Mouse (Mus musculus) heart, embryonic 14.5 days (tissue): ENCODE measurements around the gene Trp53tg5. TPM values are rescaled to one million over a fixed set of nuclear protein-coding genes. Genes with fewer than 3 reads are reported as not detected.
A peak's percentile ranks its signal among the peaks of the same experiment; 100 is the strongest.

Source experiments
- ATAC-seq: fragments of 200-750 bp; cut with Nextera tagmentation; 2 replicates; pipeline ENCODE4 v1.8.0; 2017; ENCODE audit warnings: low read depth, moderate TSS enrichment; ENCODE audit not compliant: insufficient number of reproducible peaks, insufficient read depth, low FRiP score
- H3K27ac ChIP-seq, 2 experiments: fragments of 200-500 bp in 1 of 2; fragments of 300-500 bp in 1 of 2; sonication (generic) in 1 of 2; replicated peaks in 1 of 2; 2 replicates each; pipeline ENCODE4 v1.5.1; 2012 to 2014; ENCODE audit warnings: low read depth in 2 of 2, low read length in 2 of 2, control low read depth in 1 of 2, mild to moderate bottlenecking in 1 of 2, mixed read lengths in 1 of 2; ENCODE audit not compliant: control insufficient read depth in 1 of 2, insufficient read depth in 1 of 2
- H3K27me3 ChIP-seq: fragments of 300-500 bp; sonication (generic); 2 replicates; pipeline ENCODE4 v1.6.1; 2014; ENCODE audit warnings: mild to moderate bottlenecking, low read length, control low read depth; ENCODE audit not compliant: control insufficient read depth, insufficient read depth
- H3K36me3 ChIP-seq: fragments of 300-500 bp; sonication (generic); 2 replicates; pipeline ENCODE4 v1.6.1; 2014; ENCODE audit warnings: mild to moderate bottlenecking, control low read depth, low read length, mixed read lengths; ENCODE audit not compliant: control insufficient read depth, insufficient read depth
- H3K4me1 ChIP-seq, 2 experiments: fragments of 200-500 bp in 1 of 2; fragments of 300-500 bp in 1 of 2; sonication (generic) in 1 of 2; 2 replicates each; pipeline ENCODE4 v1.6.1; 2012 to 2014; ENCODE audit warnings: low read length in 2 of 2, control low read depth in 1 of 2, mixed read lengths in 1 of 2; ENCODE audit not compliant: control insufficient read depth in 2 of 2, insufficient read depth in 2 of 2
- H3K4me2 ChIP-seq: fragments of 300-500 bp; sonication (generic); 2 replicates; pipeline ENCODE4 v1.6.1; 2014; ENCODE audit warnings: mild to moderate bottlenecking, low read length
- H3K4me3 ChIP-seq, 2 experiments: fragments of 200-500 bp in 1 of 2; fragments of 300-500 bp in 1 of 2; sonication (generic) in 1 of 2; 2 replicates each; pipeline ENCODE4 v1.5.1; 2012 to 2014; ENCODE audit warnings: low read length in 2 of 2, mild to moderate bottlenecking in 2 of 2, control low read depth in 1 of 2, low read depth in 1 of 2, moderate library complexity in 1 of 2; ENCODE audit not compliant: control insufficient read depth in 1 of 2, insufficient read depth in 1 of 2
- H3K9ac ChIP-seq: fragments of 300-500 bp; sonication (generic); 2 replicates; pipeline ENCODE4 v1.6.1; 2014; ENCODE audit warnings: mild to moderate bottlenecking, low read length
- H3K9me3 ChIP-seq: fragments of 300-500 bp; sonication (generic); 2 replicates; pipeline ENCODE4 v1.6.1; 2016; ENCODE audit warnings: low read length, control low read depth; ENCODE audit not compliant: control insufficient read depth
- WGBS: fragments of 180-500 bp; shearing (Covaris S2); extraction: QIAGEN DNeasy Blood & Tissue Kit; methylation state at CpG from one replicate; pipeline ENCODE4 v1.1.7; 2014; 5-methylcytosine and 5-hydroxymethylcytosine counted together
- polyA plus RNA-seq: library from polyadenylated mRNA; unstranded; fragments of >200 nt; fragmentation: Nextera tagmentation; extraction: Ambion mirVana; gene quantifications from 2 replicates; pipeline ENCODE4 v1.2.1, GENCODE M21; 2014

Trp53tg5 gene
- polyA plus RNA-seq, 1 experiment from 2014 or later: not detected

DNA sequence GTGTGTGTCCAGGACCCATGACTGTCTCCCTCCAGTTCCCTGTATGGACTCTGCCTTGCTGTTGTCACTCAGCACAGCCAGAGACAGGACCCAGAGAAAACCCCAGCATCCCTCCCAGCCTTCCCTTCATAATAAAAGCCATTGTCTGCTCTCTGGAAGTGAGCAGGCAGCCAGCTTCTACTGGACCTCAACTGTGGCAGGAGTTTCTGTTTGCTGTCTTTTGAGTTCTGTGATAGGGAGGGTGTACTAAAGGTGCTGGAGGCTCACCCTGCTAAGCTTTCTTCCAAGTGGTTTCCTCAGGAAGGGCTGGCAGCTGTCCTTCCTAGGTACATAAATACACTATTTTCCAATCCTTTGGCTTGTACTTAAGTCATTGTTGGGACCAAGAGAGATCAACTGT is 8.4 kb downstream of the Trp53tg5 start:
- Histone ChIP-seq H3K4me3 (no peak overlapping the region), H3K9ac (no peak overlapping the region), H3K36me3 (peaks cover 55% of the 10 kb centered on the region), H3K4me1 (peaks cover 3 to 5% of the 10 kb centered on the region in 2 experiments; a peak in 3 of 4 replicates), H3K4me2 (no peak overlapping the region), H3K9me3 (no peaks in the 10 kb centered on the region), H3K27ac (no peak overlapping the region), H3K27me3 (no peaks in the 10 kb centered on the region)
- ATAC-seq: no peak

DNA sequence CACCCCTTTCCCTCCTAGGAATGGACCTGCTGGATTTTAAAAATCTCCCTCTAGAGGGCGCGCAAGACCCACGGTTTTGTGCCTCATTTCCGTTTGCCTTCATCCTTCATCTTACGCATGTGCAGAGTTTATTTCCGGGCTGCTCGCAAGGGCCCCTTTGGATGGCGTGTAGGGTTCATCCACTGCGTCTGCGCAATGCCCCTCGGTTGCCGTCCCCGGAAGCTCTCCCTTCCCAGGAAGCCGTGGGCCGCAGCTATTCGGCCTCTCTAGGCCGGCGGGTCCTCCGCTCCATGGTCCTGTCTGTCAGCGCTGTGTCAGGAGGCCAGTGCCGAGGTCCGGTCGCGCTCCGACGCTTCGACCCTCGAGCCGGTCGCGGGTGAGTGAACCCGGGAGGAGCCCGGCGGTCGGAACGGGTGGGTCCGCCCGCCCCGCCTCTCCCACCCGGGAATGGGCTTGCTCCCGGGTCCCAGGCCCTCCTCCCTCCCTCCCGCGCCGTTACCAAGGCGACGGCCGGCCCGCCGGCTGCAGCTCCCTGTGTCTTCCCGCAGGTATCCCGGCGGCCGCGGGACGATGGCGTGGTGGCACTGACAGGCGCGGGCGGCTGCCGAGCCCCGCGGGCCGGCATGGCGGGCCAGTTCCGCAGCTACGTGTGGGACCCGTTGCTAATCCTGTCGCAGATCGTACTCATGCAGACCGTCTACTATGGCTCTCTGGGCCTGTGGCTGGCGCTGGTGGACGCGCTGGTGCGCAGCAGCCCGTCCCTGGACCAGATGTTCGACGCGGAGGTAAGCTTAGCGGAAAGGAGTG is 12.6 kb downstream of the Trp53tg5 start, which contains the start of gene Gm20458:
Gene Gm20458 (plus strand): TSS at position 223 of the 807 bp plus-strand sequence.
- Histone ChIP-seq H3K9me3 (no peaks in the 10 kb centered on the region), H3K9ac (peak within 1 kb of the TSS; percentile 75), H3K36me3 (peaks cover 35% of the 10 kb centered on the region), H3K27ac (peak within 1 kb of the TSS in 1 of 2 experiments; percentile 59; a peak in 3 of 4 replicates), H3K27me3 (no peaks in the 10 kb centered on the region), H3K4me2 (peak within 1 kb of the TSS; percentile 84), H3K4me1 (peaks cover 9 to 15% of the 10 kb centered on the region in 2 experiments), H3K4me3 (peak within 1 kb of the TSS; percentile 71 to 79)
- WGBS: under 1% methylated on average over 75 of the region's 79 CpGs
- ATAC-seq: peak; percentile 98

DNA sequence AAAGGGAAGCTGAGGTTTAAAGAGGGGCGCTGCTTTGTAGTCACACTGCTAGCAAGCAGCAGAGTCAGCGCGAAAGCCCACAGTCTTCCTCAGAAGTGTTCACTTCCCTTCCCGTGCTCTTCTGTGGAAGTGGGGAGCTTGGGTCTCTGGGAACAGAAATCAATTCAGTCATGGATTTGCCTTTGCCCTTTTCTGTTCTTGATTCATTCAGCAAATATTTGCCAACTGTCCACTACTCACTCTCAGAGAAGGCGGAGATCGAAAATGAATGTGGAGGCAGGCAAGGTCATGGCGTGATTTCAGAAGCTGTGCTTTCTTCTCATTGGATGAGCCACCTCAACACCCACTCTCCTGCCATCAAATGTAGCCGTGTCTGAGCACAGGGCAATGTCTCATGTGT is 15.0 kb downstream of the Trp53tg5 start:
- Histone ChIP-seq H3K27ac (no peak overlapping the region), H3K4me2 (no peak overlapping the region), H3K4me1 (peaks cover 25 to 39% of the 10 kb centered on the region in 2 experiments), H3K4me3 (no peak overlapping the region), H3K27me3 (no peaks in the 10 kb centered on the region), H3K36me3 (peaks cover 11% of the 10 kb centered on the region), H3K9ac (no peak overlapping the region), H3K9me3 (no peaks in the 10 kb centered on the region)
- no peak for ATAC-seq
- WGBS: 84% methylated on average over 8 of the region's 8 CpGs

DNA sequence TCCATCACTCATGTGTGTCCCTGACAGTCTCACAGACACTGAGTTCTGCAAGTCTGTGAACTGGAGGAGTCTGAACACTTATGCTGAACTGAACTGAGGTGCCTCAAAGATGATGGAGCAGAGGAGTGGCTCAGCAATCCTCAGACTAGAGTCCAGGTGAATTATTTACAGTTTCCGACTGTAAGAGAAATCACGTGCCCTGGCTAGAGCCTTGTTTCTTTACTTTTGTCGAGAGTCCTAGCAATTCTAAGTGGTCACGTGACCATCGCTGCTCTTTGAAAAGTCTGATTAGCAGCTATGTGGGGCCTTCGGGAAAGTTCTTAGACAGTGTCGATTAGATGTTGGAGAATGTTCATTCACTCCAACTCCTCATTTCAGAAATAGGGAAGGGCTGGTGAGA is 15.6 kb downstream of the Trp53tg5 start:
- no peaks in the 10 kb centered on the region for H3K9me3 ChIP-seq
- 54% methylated on average over 7 of the region's 7 CpGs for WGBS
- no peaks in the 10 kb centered on the region for H3K27me3 ChIP-seq
- H3K9ac ChIP-seq: no peak overlapping the region
- H3K4me3 ChIP-seq: no peak overlapping the region
- H3K27ac ChIP-seq: no peak overlapping the region
- no peak overlapping the region for H3K4me2 ChIP-seq
- peaks cover 30 to 45% of the 10 kb centered on the region in 2 experiments for H3K4me1 ChIP-seq
- peaks cover 5% of the 10 kb centered on the region for H3K36me3 ChIP-seq
- ATAC-seq: no peak

DNA sequence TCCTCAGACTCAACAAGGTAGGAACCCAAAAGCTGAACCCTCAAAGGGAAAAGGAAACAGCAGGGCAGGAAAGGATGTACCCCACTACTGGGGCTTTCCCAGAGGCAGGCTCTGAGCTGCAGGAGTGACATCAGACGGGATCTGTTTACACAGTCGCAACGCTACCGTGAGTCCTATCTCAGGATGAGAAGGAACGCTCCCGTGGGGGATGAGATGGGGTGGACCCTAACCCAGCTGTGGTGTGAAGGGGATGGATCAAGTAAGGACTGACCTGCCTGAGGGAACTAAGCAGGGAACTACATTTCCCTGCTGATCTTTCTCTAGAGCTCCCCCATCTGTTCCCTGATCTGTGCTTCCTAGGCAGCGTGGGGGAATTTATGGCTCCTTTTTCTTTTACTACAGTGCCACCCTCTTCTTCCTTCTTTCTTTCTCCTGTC is 16.6 kb downstream of the Trp53tg5 start, which contains the start of gene Sys1:
Gene Sys1 (plus strand): TSS at position 101 of the 437 bp plus-strand sequence.
- H3K36me3 ChIP-seq: no peaks in the 10 kb centered on the region
- peak within 1 kb of the TSS; percentile 46 for H3K4me2 ChIP-seq
- peaks cover 38 to 54% of the 10 kb centered on the region in 2 experiments for H3K4me1 ChIP-seq
- H3K27ac ChIP-seq: 0 out of 4 replicates have a peak within 1 kb of the TSS, but pooled peaks of 1 of the 2 experiments have one; percentile 6
- no peaks in the 10 kb centered on the region for H3K27me3 ChIP-seq
- no peaks in the 10 kb centered on the region for H3K9me3 ChIP-seq
- no peak for ATAC-seq
- peak within 1 kb of the TSS; percentile 55; the same call in 1 of the 2 replicates for H3K9ac ChIP-seq
- 4% methylated on average over 7 of the region's 7 CpGs for WGBS
- H3K4me3 ChIP-seq: no peak within 1 kb of the TSS

DNA sequence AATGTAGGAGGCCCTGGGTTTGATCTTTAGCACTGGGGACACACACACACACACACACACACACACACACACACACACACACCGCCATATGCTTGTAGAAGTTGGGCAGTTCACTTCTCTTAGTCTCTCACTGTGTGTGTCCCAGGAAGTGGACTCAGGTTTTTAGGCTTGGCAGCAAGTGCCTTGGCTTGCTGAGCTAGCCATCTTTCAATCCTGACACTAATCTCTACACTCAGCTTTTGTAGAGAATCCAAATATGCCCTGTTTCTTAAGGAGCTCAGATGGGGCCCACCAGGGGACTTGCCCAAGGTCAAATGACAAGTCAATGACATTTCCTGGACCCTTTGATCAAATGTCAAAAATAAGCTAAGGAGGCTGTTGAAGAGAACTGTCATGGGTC is 17.1 kb downstream of the Trp53tg5 start:
- H3K4me3 ChIP-seq: no peak overlapping the region
- peaks cover 38 to 54% of the 10 kb centered on the region in 2 experiments for H3K4me1 ChIP-seq
- no peak overlapping the region for H3K4me2 ChIP-seq
- no peaks in the 10 kb centered on the region for H3K27me3 ChIP-seq
- ATAC-seq: no peak
- no peak overlapping the region for H3K27ac ChIP-seq
- no peak overlapping the region for H3K9ac ChIP-seq
- 79% methylated on average over 1 of the region's 1 CpGs for WGBS
- no peaks in the 10 kb centered on the region for H3K36me3 ChIP-seq
- H3K9me3 ChIP-seq: no peaks in the 10 kb centered on the region

DNA sequence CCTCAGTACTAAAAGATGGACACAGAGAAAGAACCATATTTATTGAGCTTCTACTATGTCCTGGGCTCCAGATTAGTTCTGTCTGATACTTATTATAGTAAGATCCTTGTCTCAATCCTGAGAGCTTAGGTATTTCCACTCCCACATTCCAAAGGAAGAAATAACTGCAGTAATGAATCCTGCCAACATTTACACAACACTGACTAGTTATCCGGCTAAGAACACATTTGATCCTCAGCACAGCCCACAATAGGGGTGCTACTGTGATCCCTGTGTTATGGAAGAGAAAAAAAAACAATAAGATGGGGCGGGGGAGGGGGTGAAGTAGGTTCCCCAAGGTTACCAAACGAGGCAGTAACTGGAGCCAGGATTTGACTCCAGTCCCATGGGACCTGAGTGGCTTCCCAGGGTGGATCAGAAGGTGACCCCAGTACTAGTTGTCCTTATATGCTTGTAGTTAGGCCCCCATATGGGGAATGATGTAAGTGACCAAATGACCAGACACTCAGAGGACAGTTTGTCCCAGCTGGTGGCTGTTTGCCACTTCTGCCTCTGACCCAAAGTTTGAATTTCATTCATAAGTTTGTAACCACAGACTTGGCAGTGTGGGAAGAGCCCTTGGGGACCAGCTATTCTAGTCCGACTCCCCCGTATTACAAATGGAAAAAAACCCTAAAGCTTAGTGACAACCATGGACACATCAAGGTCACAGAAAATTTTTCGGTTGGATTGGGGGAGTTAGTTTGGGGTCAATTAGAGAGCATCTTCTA is 17.9 kb downstream of the Trp53tg5 start:
- WGBS: 68% methylated on average over 6 of the region's 6 CpGs
- Histone ChIP-seq H3K4me2 (peak overlapping the region; percentile 29; the same call in 1 of the 2 replicates), H3K9ac (no peak overlapping the region), H3K36me3 (no peaks in the 10 kb centered on the region), H3K9me3 (no peaks in the 10 kb centered on the region), H3K27me3 (no peaks in the 10 kb centered on the region), H3K4me3 (no peak overlapping the region), H3K4me1 (peaks cover 38 to 54% of the 10 kb centered on the region in 2 experiments), H3K27ac (peak overlapping the region in 1 of 2 experiments; percentile 48; a peak in 2 of 4 replicates)
- ATAC-seq: no peak
